Mouse (Mus musculus) left cerebral cortex, postnatal 4 days (tissue): ENCODE measurements at regions not wholly inside any gene's neighbourhood (a gene's known extent, or its start where the extent isn't known, plus 50 kb on each side); places are given as distances from the start of the nearest gene placed in this dataset.

Source experiments
- DNase-seq: peaks from one replicate; pipeline ENCODE4 v3.0.0-alpha.2; 2022
- intact Hi-C: fragments of 180-260 bp; cut with DNase I; formaldehyde crosslinking; loops from one replicate; pipeline ENCODE4 v1.15.1; 2025

GRCm38 (mm10) chr7:134436917-134437316 is 51.5 kb upstream of the D7Ertd443e start:
- DNase-seq: no peak
- intact Hi-C loops: no loop called here

DNA sequence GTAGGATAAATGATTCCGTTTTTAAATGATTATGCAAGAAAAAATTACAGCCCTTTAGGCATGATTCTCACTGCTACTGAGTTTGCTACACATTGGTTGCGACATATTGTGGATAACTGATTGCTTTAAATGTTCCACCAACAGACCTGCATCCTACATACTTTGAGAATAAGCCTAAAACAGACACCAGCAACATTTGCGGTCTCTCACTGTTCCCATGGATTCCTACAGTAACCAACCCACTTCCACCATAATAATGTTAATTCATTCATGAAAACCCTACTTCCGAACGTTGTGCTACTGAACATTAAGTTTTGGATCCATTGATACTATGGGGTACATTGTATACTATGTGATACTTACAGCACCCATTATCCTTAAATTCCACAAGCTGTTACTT is 53.8 kb upstream of the D7Ertd443e start:
- DNase-seq: no peak
- intact Hi-C loops: no loop called here

DNA sequence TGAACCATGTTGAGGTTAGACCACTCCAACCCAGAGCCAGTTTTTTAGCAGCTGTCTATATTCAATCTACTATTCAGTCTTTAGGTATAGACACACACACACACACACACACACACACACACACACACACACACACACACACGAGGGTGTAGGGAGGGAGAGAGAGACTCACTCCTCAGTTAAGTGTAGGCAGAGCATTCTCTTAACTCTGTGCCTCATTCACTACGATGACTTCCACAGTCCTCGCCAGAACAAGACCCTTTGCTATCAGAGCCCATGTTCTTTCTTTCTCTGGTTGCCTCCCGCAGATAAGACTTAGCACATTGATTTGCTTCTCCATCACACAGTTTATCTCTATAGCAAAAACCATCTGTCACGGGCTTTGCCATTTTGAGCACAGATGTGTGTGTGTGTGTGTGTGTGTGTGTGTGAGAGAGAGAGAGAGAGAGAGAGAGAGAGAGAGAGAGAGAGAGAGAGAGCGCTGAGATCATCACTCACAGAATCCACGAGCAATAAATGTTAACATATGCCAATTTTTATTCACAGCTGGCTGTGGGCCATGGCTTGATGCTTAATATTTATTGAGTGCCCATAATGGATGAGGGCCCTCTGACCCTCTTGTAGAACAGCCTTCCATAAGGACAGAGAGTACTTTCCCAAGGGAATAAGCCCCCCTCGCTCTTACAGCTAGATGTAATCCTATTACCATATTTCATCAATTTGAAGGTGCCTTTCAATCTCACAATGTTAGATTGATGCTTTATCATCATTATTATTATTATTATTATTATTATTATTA is 59.7 kb upstream of the D7Ertd443e start:
- intact Hi-C loops: no loop called here
- DNase-seq: no peak

GRCm38 (mm10) chr7:134447648-134448202 is 62.3 kb upstream of the D7Ertd443e start:
- no peak for DNase-seq
- intact Hi-C loops: no loop called here

GRCm38 (mm10) chr7:134448831-134449230 is 63.4 kb upstream of the D7Ertd443e start:
- DNase-seq: no peak
- intact Hi-C loops: no loop called here

GRCm38 (mm10) chr7:134462677-134463076 is 77.2 kb upstream of the D7Ertd443e start:
- intact Hi-C loops: no loop called here
- DNase-seq: peak; percentile 27

DNA sequence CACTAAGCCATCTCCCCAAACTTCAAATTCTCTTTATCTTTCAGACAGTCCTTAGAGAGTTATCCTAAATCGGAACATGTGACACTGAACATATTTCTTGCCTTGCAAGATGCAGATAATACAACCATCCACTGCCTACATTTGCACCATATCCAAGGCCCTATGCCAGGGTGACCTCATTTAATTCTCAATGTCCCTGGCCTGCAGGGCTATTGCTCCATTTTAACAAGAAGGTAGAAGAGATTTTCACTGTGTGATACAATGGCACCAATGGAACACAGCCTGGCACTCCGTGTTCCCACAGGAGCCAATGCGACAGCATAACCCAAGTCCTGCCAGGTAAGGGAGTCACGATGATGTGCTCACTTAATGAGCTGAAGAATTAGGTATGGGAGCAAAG is 77.9 kb upstream of the D7Ertd443e start:
- intact Hi-C loops: no loop called here
- DNase-seq: no peak

DNA sequence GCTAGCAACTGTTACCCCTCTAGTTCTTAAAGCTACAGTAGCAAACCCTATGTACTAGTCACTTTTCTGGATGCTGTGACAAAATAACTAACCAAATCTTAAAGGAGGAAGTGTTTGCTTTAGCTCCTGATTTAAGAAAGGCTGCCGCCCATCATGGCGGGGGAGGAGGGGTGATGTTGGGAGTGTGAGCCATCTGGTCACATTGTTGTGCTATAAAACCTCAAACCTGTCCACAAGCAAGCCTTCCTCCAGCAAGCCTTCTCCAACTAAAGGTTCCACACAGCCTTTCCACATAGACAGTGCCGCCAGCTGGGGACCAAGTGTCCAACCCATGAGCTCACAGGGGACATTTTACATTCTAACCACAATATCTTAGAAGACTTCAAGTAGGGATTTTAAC is 81.8 kb upstream of the D7Ertd443e start:
- no peak for DNase-seq

DNA sequence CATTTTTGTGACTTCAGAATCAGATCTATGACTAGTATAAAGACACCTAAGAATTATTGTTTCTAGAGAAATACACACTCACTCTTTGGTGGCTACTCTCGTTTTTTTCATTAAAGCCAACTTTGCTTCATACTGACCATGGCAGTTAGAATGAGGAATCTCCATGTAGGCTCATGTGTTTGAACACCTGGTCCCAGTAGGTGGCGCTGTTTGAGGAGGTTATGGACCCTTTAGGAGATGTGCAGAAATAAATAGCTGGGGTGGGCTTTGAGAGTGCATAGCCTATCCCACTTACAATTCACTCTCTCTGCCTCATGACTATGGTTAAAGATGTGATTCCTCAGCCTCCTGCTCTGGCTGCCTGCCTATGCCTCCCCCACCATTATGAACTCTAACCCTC is 85.8 kb upstream of the D7Ertd443e start:
- DNase-seq: peak; percentile 55
- intact Hi-C loops: no loop called here

More for the DNA sequence above, 81.8 kb upstream of the D7Ertd443e start:
- intact Hi-C loops: no loop called here

GRCm38 (mm10) chr7:134491326-134491725 is 105.9 kb upstream of the D7Ertd443e start:
- no peak for DNase-seq
- intact Hi-C loops: no loop called here

- DNase-seq: no peak
- intact Hi-C loops: no loop called here
Observed at GRCm38 (mm10) chr7:134497219-134497618, 111.8 kb upstream of the D7Ertd443e start.

DNA sequence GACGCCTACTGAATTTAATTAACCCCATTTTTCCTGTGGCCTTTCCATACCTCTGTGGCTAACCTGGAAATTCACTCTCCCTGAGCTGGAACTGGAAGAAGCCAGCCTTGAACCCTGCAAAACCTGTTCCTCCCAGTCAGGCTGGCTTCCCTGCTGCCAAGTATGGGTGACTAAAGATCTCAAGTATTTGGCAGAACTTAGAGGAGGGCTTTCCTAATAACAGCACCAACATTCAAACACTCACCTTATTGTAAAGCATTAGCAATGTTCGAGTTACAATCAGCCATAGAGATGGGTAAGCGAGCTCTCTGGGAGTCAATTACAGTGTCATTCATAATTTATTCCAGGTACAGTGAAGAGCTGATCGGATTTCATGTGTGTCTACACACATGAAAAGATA is 112.4 kb upstream of the D7Ertd443e start:
- DNase-seq: no peak
- intact Hi-C loops: no loop called here

DNA sequence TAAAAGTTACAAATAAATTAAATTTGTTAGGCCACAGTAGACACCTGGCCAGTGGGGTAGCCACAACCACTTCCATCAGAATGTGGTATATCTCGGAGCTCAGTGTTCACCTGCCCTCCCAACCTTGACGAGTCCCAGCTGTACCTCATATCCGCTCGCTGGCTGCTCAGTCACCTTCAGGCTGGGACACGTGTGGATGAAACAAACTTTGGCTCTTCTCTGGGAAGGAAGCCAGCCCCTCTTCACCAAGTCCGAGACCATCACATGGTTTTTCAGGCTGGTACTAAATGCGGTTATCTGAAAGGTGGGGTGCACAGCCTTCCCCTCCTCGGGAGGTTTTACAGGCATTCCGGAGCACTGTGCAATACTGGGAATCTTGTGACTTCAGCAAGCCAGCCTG is 113.3 kb upstream of the D7Ertd443e start:
- intact Hi-C loops: no loop called here
- DNase-seq: no peak

DNA sequence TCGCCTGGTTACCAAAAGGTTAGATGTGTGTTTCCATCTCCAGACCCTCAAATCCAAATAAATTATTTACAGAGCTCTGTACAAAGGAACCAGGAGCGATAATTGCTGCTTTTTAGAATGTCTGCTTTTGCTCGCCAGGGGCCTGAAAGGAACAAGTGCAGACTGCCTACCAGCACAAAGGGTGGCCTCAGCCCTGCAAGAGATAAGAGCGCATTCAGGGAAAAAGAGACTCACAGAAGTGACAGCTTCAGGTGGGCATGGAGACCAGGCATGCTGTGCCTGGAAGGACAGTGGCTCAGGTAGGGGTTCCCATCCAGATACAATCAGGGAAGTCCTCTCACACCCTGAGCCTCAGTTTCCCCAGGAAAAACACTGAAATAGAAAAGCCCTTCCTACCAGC is 114.0 kb upstream of the D7Ertd443e start:
- no peak for DNase-seq
- intact Hi-C loops: no loop called here

- intact Hi-C loops: no loop called here
- no peak for DNase-seq
Observed at GRCm38 (mm10) chr7:134500210-134500609, 114.7 kb upstream of the D7Ertd443e start.

GRCm38 (mm10) chr7:134501079-134501478 is 115.6 kb upstream of the D7Ertd443e start:
- intact Hi-C loops: no loop called here
- no peak for DNase-seq

DNA sequence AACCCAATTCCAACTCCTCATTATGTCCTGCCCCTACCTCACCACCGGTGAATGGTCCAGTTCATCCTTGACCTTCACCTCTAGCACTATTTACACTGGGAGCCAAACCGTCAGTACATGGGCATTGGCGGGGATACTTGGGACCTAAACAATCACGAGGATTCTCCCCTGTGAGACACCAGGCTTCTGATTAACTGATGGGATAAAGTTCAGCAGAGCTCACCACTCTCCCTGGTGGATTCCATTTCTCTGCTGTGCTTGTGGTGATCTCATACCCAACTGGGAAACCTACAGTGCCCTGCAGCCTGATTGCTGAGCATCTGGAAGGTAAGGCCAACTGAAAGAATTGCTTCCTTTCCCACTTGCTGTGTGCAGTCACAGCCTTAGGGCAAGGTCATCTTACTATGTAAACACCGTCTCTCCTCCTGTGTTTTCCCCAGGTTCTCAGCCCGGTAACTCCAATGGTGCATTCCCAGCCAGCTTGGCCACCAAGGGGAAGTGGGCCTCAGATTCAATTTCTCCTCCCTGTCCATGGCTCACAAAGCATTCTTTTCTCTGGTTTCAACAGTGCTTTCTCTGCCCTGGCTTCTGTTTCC is 125.0 kb upstream of the D7Ertd443e start:
- intact Hi-C loops: no loop called here
- DNase-seq: no peak

- intact Hi-C loops: no loop called here
- no peak for DNase-seq
Observed at GRCm38 (mm10) chr7:134519372-134519975, 134.0 kb upstream of the D7Ertd443e start.

GRCm38 (mm10) chr7:134523897-134524296 is 138.4 kb upstream of the D7Ertd443e start:
- intact Hi-C loops: no loop called here
- no peak for DNase-seq

- no peak for DNase-seq
- intact Hi-C loops: no loop called here
Observed at GRCm38 (mm10) chr7:134525041-134525440, 139.6 kb upstream of the D7Ertd443e start.

DNA sequence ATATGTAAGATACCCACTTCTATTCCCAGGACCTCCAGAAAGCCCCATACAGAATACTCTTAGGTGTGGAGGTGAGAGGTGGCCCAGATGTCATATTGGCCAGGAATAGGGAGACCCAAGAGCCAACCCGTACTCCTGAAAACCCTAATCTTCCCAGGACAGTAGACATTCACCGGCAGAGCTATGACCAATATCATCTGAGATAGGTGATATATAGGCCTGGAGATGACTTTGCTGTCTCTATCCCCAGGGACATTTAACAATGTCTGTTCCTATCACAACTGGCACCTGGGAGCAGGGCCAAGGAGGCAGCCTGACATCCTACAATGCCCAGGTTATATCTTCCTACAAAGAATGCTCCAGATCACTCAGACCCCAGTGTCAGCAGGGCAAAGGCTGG is 140.0 kb upstream of the D7Ertd443e start:
- intact Hi-C loops: no loop called here

GRCm38 (mm10) chr7:134527351-134527750 is 141.9 kb upstream of the D7Ertd443e start:
- no peak for DNase-seq
- intact Hi-C loops: no loop called here

More for the DNA sequence above, 140.0 kb upstream of the D7Ertd443e start:
- no peak for DNase-seq
